Mouse (Mus musculus) left cerebral cortex, postnatal 4 days (tissue): ENCODE results near the gene Ttyh2. TPM values are rescaled to one million over a fixed set of nuclear protein-coding genes. Genes with fewer than 3 reads are reported as not detected.
A peak's percentile ranks its signal among the peaks of the same experiment; 100 is the strongest.
"Not testable (repeated sequence)": the region's sequence is repeated elsewhere in the genome, so short reads cannot be mapped to it uniquely, and the experiment has no call there.

ENCODE experiments used
- DNase-seq: peaks from one replicate; pipeline ENCODE4 v3.0.0-alpha.2; 2022
- intact Hi-C: fragments of 180-260 bp; cut with DNase I; formaldehyde crosslinking; loops from one replicate; pipeline ENCODE4 v1.15.1; 2025
- total RNA-seq, 2 experiments: library from RNA; stranded (reverse); gene quantifications; 2 replicates each; pipeline ENCODE4 v1.2.3; 2021

Ttyh2 gene
- total RNA-seq, 2 experiments from 2014 or later: 19.9 to 21.4 TPM

DNA sequence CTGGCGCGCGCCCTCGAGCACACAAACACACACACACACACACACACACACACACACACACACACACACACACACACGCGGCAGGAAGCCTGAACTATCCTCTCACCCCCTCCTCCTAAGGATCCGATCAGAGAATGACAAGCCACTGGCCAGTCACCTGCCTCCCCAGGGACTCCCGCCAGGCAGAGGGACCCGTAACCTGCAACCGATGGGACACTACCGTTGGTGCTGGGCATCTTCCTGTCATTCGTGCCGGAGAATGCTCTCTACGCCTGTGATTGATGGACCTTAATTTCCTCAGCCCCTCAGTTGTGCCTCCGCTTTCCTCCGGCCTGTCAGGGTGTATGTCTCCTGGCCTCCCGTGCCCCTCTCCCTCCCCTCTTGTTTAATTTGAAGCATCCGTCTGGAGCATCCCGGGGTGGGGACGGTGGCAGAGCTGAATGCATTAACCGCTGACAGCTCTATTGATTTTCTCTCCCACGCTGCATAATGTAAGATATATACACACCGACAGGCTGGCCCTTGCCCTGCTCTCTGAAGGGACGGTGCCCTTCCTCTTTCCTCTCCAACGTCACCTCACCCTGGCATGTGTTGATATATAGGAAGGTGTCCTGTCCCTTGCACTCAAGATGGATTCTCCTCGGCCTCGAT is 18.1 kb upstream of the Ttyh2 start:
- intact Hi-C loops: no loop called here
- DNase-seq: no peak

DNA sequence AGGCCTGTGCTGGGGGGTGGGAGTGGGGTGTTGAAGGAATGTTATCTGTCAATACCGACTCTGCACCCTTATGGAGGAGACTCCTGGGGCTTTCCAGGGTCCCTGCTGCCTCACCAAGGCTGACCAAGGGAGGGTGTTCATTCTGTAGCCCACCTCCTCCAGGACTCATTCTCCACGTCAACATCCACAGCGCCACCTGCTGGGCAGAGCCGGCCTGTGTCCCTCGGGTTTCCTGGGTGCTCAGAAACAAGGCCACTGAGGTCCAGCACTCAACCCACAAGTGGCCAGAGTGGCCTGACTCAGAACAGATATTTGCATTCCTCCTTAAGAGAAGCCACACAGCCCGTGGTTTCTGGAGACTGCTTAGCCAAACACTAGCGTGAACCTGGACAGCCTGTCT is 17.5 kb upstream of the Ttyh2 start:
- intact Hi-C loops: no loop called here
- peak; percentile 80 for DNase-seq

DNA sequence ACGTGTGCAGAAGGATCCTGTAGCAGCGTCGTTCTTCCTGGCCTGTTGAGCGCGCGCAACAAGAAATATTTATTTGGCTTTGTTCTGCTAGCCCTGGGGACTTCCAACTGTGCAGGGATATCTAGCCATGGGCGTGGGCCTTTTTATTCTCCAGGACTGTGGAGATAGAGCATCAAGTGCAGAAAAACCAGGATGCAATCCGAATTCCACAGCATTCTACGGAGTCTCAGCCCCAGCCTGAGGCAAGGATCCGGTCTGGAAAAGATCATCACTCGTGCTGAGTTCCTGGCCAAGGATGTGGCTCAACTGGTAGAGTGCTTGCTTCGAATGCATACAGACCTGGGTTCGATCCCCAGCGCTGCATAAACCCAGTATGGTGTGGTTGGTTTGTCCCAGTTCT is 13.1 kb upstream of the Ttyh2 start:
- intact Hi-C loops: no loop called here
- no peak for DNase-seq

DNA sequence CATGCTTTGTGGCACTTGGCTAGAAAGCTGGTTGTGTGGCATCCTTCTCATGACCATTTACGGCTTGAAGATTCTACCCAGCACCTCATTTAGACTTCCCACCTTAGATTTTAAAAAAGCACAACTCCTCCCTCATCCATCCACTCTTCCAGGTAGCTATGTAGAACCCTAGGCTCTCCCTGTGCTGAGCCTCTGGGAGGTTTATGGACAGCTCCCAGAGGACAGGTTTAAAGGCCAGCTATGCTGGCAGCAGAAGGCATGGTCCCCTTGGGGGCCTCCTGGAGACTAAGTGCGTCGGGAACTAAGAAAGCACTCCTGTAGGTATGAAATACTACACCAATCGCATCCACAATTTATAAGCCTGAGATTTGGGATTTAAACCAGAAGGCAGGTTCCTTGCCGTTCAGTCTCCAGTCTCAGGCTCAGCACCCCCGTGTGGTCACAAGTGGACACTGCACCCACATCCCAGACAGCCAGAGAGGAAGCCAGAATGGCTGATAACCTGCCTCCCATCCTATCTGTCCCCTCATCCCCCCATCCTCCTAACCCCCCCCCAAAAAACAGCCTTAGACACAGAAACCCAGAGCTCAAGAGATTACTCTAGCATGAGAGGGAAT is 12.4 kb upstream of the Ttyh2 start:
- intact Hi-C loops: no loop called here
- DNase-seq: peak; percentile 74

DNA sequence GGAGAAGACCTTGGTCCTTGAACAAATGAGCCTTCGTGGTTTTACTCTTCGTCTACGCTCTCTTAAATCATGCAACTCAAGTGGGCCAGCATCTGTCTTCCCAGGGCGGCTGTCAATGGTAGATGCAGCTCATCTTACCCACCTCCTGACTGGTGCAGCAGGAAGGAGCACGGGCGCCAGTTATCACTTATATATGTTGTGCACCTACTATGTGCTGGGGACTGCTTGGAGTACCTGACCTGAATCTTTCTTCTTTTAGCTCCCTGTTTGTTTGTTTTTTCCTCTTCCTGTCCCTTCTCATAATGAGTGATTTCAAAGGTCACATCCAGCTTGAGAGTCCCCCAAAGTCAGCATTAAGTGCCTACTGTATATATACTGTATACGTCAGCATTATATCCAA is 11.1 kb upstream of the Ttyh2 start:
- no peak for DNase-seq
- intact Hi-C loops: no loop called here

DNA sequence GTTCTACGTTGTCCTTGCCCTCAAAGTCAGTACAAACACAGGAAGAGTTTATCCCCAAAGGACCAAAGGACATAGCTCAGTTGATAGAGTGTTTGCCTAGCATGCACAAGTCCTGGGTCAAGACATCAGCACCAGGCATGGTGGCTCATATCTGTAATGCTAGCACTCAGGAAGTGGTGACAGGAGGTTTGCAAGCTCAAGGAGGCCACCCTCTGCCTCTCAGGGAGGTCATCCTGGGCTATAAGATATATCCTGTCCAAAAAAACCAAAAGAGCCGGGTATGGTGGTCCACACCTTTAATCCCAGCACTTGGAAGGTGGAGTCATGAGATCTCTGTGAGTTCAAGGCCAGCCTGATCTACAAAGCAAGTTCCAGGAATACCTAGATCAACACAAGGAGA is 9.8 kb upstream of the Ttyh2 start:
- intact Hi-C loops: no loop called here

DNA sequence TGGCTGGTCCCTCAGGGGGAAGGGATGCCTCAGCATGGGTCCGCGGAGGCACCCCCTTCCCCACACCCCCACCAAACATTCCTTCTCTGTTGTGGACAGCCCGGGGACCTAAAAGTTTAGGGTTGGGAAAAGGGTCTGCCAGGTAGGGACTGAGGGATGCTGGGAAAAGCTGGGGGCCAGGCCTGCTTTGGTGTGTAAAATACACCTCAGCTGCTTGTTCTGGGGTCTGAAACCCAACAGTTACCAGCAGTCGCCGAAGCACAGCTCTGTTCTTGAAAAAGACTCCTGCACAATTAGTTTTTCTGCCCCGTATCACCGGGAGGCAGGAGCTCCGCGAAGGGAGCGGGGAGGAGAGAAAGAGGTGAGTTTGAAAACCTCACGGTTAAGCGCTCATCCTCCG is 8.4 kb upstream of the Ttyh2 start:
- intact Hi-C loops: no loop called here
- no peak for DNase-seq

More for the DNA sequence above, 9.8 kb upstream of the Ttyh2 start:
- no peak for DNase-seq

DNA sequence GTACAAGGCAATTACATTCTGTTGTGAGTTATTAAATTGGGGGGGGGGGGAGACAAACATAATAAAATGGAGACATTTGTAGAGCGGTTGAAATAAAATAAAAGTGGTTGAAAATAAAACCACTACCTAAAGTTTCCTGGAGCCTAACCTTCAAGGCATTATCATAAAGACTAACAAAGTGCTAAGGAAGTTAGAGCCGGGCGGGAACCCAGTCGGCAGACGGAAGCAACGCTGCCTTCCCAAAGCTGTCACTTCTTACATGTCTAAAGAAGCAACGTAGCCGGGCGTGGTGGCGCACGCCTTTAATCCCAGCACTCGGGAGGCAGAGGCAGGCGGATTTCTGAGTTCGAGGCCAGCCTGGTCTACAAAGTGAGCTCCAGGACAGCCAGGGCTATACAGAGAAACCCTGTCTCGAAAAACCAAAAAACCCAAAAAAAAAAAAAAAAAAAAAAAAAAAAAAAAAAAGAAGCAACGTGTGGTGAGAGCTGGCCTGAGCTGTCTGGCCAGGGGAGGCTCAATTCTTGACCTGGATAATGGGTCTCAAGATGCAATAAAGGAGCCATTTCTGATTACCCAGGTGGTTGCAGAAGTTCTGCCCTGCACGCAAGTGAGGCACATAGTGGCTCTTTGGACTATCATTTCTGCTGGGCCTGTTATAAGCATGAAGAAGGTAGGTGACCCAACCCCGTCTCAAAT is 7.8 kb upstream of the Ttyh2 start:
- DNase-seq: no peak
- intact Hi-C loops: no loop called here

DNA sequence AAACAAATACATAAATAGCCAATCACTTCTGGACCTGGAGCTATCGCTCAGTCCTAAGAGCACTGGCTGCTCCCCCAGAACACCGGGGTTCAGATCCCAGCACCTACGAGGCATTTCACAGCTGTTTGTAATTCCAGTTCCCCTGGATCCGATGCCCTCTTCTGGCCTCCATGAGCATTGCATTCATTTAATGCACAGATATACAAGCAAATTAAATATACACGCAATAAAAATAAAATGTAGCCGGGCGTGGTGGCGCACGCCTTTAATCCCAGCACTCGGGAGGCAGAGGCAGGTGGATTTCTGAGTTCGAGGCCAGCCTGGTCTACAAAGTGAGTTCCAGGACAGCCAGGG is 7.3 kb upstream of the Ttyh2 start:
- intact Hi-C loops, DNase-seq: not testable (repeated sequence)

DNA sequence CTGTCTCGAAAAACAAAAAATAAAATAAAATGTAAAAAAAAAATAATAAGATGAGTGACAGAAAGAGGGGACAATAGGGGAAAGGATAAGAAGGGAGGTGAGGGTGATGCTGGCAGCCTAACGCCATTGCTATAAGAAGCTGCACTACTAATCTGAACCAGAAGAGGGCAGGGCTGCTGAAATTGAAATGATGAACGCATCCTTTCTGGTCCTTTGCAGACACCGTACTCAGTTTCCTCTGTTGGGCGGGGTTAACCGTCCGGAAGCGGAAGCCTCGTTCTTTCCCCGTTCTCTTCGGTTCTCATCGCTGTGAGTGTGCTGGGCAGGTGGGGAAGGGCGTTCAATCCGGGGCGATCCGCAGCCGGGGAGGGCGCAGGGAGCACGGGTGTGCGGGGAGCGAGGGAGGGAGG is 6.9 kb upstream of the Ttyh2 start, which contains the start of gene Rpl38:
Gene Rpl38 (plus strand): TSS at position 224 of the 410 bp plus-strand sequence.
- peak; percentile 93 for DNase-seq
- intact Hi-C loops: no loop called here

DNA sequence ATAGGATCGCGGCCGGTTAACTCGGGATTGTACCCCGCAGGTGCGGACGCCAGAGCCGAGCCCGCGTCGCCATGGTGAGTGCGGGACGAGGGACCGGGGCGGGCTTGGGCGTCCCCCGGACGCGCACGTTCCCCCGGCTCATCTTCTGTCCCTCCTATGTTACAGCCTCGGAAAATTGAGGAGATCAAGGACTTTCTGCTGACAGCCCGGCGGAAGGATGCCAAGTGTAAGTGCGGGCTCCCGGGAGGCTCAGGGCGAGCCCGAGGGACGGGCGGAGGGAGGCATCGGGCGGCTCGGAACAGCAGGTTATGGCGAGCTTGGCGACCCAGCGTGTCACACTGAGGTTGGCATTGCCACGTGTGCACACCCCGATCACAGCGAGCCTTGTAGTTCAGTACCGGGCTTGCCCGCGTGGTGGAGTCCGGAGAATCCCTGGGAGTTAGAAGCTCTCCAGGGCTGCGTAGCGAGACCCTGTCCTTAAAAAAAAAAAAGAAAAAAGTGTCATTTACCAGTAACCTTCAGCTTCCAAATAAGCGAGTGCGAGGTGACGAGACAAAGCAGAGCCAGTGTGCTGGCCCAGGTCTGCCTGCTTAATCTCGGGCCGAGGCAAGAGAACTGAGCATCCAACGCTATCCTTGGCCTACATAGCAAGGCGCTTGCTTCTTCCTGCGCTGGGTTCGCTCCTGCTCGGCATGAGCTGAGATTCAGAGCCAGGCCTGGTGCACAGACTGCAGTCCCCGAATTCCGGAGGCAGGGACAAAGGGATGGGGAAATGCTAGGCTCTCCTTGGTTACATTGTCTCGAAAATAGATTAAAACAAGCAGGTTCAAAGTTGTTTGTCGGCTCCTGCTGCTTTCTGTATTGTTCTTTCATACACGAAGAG is 6.2 kb upstream of the Ttyh2 start:
- intact Hi-C loops: no loop called here
- DNase-seq: peak; percentile 85

DNA sequence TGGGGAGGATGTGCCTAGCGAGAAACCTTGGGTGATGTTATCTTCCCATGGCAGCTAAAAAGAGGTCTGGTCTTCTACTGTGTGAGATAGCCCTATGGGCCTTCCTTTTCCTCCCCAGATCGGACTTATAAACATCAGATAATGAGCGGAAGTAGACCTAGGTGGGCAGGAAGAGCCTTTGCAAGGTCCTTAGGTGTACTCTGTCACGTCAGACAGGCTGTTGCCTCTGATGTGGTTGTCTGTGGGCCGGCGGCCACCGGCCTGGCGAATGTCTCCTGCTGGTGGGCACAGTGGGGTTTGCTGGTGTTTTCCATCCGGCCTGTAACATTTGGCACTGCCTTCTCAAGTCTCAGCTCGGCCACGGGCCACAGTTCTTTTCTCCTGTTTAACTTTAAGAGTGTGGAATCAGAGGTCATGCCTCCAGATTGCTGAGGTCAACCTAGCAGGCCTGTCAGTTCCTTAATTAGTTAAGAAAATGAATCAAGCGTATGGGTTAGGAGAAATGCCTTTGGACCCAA is 5.5 kb upstream of the Ttyh2 start:
- DNase-seq: no peak
- intact Hi-C loops: loop anchor here (5.0 kb wide), 1 partner anchor 243 kb away; no protein-coding TSS in a partner anchor

DNA sequence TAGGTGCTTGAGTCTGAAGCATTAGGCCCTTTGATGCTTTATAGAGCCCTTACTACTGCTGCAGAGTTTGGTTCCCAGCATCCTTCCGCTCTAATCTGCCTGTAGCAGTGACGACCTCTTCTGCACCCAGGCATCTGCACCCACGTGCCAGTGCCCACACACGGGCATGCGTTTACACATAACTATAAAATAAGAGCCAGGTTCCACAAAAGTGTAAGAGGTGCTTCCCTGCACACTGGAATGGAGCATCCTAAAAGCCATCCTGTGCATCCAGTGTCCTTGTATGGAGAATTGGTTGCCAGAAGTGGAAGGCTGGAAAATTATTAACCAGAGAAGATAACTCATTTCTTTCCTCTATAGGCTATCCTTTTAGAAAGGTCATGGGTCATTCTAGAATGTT is 4.1 kb upstream of the Ttyh2 start:
- intact Hi-C loops: loop anchor here (5.0 kb wide), 1 partner anchor 241 kb away; no protein-coding TSS in a partner anchor
- DNase-seq: no peak

DNA sequence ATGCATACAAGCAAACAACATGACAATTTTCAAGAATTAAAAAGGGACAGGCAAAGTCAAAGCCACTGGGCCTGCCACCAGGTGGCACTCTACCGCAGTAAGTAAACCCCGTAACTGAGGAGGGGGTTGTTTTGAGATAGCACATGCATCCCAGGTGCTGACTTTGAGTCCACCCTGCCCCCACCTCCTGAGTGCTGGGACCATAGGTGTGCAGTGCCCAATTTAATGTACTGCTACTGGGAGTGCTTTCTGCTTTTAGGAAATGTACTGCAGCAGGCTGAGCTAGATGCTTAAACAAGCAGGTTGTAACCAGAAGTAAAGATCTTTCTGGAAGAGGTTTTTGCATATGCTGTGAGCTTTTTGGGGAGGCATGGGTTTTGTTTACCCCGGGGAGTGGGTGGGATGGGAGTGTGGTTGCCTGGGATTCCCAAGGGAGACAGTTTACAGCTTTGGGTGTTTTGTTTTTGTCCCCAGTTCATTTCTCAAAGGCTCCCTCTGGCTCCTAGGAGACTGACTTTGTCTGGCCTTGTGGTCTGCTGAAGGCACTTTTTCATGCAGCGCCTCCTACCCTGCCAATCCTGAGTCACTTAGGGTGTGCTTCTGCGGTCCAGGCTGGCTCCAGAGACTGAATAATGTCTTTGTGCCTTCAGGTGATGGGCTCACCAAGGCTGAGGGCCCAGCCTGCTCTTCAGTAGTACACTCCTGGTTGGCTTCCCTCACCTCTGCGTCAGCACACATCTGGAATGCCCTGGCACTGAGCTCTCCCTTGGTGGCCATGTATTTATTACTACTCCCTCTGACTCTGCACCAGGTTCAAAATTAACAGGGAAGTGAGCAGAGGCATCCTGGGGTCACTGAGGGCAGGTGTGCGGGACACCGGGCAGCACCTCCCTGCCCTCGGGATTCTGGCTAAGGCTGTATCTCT is 2.2 kb upstream of the Ttyh2 start:
- DNase-seq: peak; percentile 73
- intact Hi-C loops: loop anchor here (5.0 kb wide), 1 partner anchor 239 kb away; no protein-coding TSS in a partner anchor

DNA sequence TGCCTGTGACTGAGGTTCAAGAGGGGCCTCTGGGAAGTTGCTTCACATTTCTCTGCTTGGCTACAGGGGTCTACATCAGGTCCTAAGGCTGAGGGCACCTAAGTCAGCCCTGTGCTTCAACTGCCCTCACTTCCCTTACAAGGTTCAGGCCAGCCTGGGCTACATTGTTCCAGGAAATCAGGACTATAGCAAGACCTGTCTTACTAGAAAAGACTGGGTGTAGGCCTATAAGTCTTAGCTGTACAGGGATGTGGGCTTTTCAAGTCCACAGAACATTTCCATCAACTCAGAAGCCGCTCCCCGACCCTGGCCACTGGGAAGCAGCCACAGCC is 1.5 kb upstream of the Ttyh2 start:
- intact Hi-C loops: loop anchor here (5.0 kb wide), 1 partner anchor 239 kb away; no protein-coding TSS in a partner anchor
- no peak for DNase-seq

DNA sequence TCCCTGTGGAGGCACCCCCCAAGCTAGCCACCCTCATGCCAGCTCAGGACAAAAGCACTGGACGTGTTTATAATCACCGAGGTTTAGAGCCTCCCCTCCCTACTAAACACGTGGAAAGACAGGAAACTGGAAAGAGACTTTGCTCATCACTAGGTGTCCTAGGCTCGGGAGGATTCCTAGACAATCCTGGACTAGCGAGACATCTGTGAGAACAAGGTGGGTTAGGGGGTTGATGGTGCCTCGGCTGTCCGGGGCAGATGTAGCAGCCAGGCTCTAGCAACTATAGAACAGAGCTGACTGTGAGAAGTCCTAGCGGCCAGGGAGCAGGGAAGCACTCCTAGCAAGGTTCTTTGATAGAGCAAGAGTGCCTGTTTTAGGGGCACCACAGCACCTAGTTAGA is 1.1 kb upstream of the Ttyh2 start:
- intact Hi-C loops: loop anchor here (5.0 kb wide), 1 partner anchor 238 kb away; no protein-coding TSS in a partner anchor
- DNase-seq: no peak

DNA sequence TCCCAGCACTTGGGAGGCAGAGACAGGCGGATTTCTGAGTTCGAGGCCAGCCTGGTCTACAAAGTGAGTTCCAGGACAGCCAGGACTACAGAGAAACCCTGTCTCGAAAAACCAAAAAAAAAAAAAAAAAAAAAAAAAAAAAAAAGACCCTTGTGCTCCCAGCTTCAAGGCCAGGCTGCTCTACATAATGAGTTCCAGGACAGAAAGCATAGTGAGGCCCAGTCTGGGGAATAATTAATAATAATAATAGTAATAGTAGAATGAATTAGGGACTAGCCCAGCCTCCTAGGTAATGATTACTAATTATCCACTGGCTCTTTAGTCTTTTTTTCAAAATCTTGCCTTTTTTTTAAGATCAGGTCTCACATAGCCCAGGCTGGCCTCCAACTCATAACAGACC is 435 bp upstream of the Ttyh2 start:
- not testable (repeated sequence) for DNase-seq
- intact Hi-C loops: loop anchor here (5.0 kb wide), 1 partner anchor 238 kb away; no protein-coding TSS in a partner anchor

DNA sequence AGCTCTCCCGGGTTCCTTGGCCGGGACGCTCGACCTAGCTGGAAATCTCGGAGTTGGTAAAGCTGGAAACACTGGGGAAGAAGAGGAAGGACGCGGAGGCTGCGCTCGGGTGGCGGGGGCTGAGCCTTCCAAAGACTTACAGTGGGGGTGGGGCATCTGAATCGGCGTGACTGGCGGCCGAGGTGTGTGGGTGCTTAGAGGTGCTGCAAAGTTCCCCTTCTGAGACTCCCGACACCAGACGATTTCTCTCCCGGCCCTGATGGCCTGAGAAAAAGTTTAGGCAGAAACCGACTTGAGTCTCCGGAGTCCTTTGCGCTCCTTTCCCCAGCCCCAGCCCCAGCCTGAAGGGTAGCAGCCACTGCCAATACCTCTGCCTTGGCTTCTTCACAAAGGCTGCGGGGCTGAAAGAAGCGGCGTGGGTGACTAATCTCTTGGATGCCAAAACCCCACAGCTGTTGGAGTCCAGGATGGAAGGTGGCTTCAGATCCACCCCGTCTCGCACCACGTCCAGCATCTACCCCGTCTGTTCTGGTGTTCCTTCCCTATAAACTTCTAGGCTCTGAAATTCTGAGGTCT is 683 bp downstream of the Ttyh2 start:
- peak; percentile 43 for DNase-seq

DNA sequence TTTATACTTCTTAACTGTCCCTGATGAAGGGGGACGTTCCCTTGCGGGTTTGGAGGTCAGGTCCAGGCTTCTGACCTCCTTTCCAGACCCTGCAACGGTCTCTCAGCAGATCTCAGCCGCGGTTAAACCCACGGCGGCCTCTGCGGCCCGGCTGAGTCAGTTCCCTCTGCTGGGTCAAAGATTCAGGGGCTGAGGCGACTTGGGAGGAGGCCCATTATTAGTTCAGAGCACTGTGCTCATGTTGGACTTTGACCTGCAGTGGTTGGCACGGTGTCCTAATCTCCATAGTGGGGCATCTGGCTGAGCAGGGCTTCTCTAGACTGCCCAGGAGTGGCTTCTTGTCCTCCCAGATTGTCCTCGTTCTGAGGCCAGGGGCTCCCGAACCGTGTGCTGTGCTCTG is 1.2 kb downstream of the Ttyh2 start:
- intact Hi-C loops: no loop called here
- no peak for DNase-seq

More for the DNA sequence above, 683 bp downstream of the Ttyh2 start:
- intact Hi-C loops: no loop called here
